Mouse (Mus musculus): ENCODE results near the gene Aprt. TPM values are rescaled to one million over a fixed set of nuclear protein-coding genes. Genes with fewer than 3 reads are reported as not detected.
A peak's percentile ranks its signal among the peaks of the same experiment; 100 is the strongest.

Gene Aprt
- polyA plus RNA-seq, 1 experiment from 2014 or later = 235 TPM

- Histone ChIP-seq H3K9me3 (ENCODE audit: control insufficient read depth, low read length) (no peaks in the 10 kb centered on the region), H3K4me3 (ENCODE audit: low read depth, low read length) (no peak overlapping the region), H3K27me3 (ENCODE audit: control insufficient read depth, insufficient read depth, low read length) (no peaks in the 10 kb centered on the region), H3K9ac (ENCODE audit: low read length) (no peak overlapping the region), H3K4me2 (ENCODE audit: low read depth, low read length, severe bottlenecking) (no peak overlapping the region), H3K4me1 (replicated peaks; ENCODE audit: control insufficient read depth, insufficient read depth, low read length) (peaks cover 12% of the 10 kb centered on the region; the same call in 1 of the 2 replicates), H3K27ac (ENCODE audit: low read depth, low read length) (no peak overlapping the region), H3K36me3 (ENCODE audit: control insufficient read depth, insufficient read depth, low read length) (no peaks in the 10 kb centered on the region)
- no peak for ATAC-seq (replicated peaks; ENCODE audit: low FRiP score)
- 89% methylated on average over 25 of the region's 25 CpGs for WGBS
- DNase-seq (ENCODE audit: low spot score) = no peak
These were observed 12.1 kb downstream of the Aprt start for GRCm38 (mm10) chr8:122564363-122565352.

- Histone ChIP-seq H3K9me3 (ENCODE audit: control insufficient read depth, low read length) (no peaks in the 10 kb centered on the region), H3K27ac (ENCODE audit: low read depth, low read length) (no peak overlapping the region), H3K36me3 (ENCODE audit: control insufficient read depth, insufficient read depth, low read length) (no peaks in the 10 kb centered on the region), H3K4me2 (ENCODE audit: low read depth, low read length, severe bottlenecking) (no peak overlapping the region), H3K4me1 (replicated peaks; ENCODE audit: control insufficient read depth, insufficient read depth, low read length) (no peaks in the 10 kb centered on the region), H3K9ac (ENCODE audit: low read length) (no peak overlapping the region), H3K27me3 (ENCODE audit: control insufficient read depth, insufficient read depth, low read length) (no peaks in the 10 kb centered on the region), H3K4me3 (ENCODE audit: low read depth, low read length) (no peak overlapping the region)
- ATAC-seq (replicated peaks; ENCODE audit: low FRiP score) = no peak
- WGBS = 84% methylated on average over 5 of the region's 5 CpGs
- no peak for DNase-seq (ENCODE audit: low spot score)
These were observed 15.5 kb downstream of the Aprt start for GRCm38 (mm10) chr8:122561199-122561598.

- Histone ChIP-seq H3K36me3 (ENCODE audit: control insufficient read depth, insufficient read depth, low read length) (no peaks in the 10 kb centered on the region), H3K9me3 (ENCODE audit: control insufficient read depth, low read length) (no peaks in the 10 kb centered on the region), H3K27me3 (ENCODE audit: control insufficient read depth, insufficient read depth, low read length) (no peaks in the 10 kb centered on the region), H3K27ac (ENCODE audit: low read depth, low read length) (no peak overlapping the region), H3K9ac (ENCODE audit: low read length) (no peak overlapping the region), H3K4me2 (ENCODE audit: low read depth, low read length, severe bottlenecking) (no peak overlapping the region), H3K4me1 (replicated peaks; ENCODE audit: control insufficient read depth, insufficient read depth, low read length) (no peaks in the 10 kb centered on the region), H3K4me3 (ENCODE audit: low read depth, low read length) (no peak overlapping the region)
- 18% methylated on average over 12 of the region's 12 CpGs for WGBS
- ATAC-seq (replicated peaks; ENCODE audit: low FRiP score) = no peak
- DNase-seq (ENCODE audit: low spot score) = no peak
These were observed 17.9 kb downstream of the Aprt start for GRCm38 (mm10) chr8:122558671-122559349.

GRCm38 (mm10) chr8:122557248-122558038 lies 19.3 kb downstream of the Aprt start:
- no peaks in the 10 kb centered on the region for H3K4me1 ChIP-seq (replicated peaks; ENCODE audit: control insufficient read depth, insufficient read depth, low read length)
- WGBS = 47% methylated on average over 10 of the region's 10 CpGs
- no peak overlapping the region for H3K9ac ChIP-seq (ENCODE audit: low read length)
- H3K36me3 ChIP-seq (ENCODE audit: control insufficient read depth, insufficient read depth, low read length) = no peaks in the 10 kb centered on the region
- H3K27ac ChIP-seq (ENCODE audit: low read depth, low read length) = no peak overlapping the region
- no peaks in the 10 kb centered on the region for H3K9me3 ChIP-seq (ENCODE audit: control insufficient read depth, low read length)
- ATAC-seq (replicated peaks; ENCODE audit: low FRiP score) (no peak), DNase-seq (ENCODE audit: low spot score) (no peak)
- H3K4me3 ChIP-seq (ENCODE audit: low read depth, low read length) = no peak overlapping the region
- no peak overlapping the region for H3K4me2 ChIP-seq (ENCODE audit: low read depth, low read length, severe bottlenecking)
- no peaks in the 10 kb centered on the region for H3K27me3 ChIP-seq (ENCODE audit: control insufficient read depth, insufficient read depth, low read length)

- H3K27ac ChIP-seq (ENCODE audit: low read depth, low read length) = no peak overlapping the region
These were observed 20.4 kb downstream of the Aprt start for GRCm38 (mm10) chr8:122556030-122557009.

GRCm38 (mm10) chr8:122554786-122555185 lies 21.9 kb downstream of the Aprt start:
- 87% methylated on average over 6 of the region's 6 CpGs for WGBS
- Histone ChIP-seq H3K4me1 (replicated peaks; ENCODE audit: control insufficient read depth, insufficient read depth, low read length) (peaks cover 4% of the 10 kb centered on the region; the same call in 1 of the 2 replicates), H3K36me3 (ENCODE audit: control insufficient read depth, insufficient read depth, low read length) (no peaks in the 10 kb centered on the region), H3K9ac (ENCODE audit: low read length) (no peak overlapping the region), H3K4me2 (ENCODE audit: low read depth, low read length, severe bottlenecking) (no peak overlapping the region), H3K27me3 (ENCODE audit: control insufficient read depth, insufficient read depth, low read length) (peaks cover 20% of the 10 kb centered on the region), H3K27ac (ENCODE audit: low read depth, low read length) (no peak overlapping the region), H3K4me3 (ENCODE audit: low read depth, low read length) (no peak overlapping the region), H3K9me3 (ENCODE audit: control insufficient read depth, low read length) (no peaks in the 10 kb centered on the region)
- ATAC-seq (replicated peaks; ENCODE audit: low FRiP score) (no peak), DNase-seq (ENCODE audit: low spot score) (no peak)

More at GRCm38 (mm10) chr8:122556030-122557009, 20.4 kb downstream of the Aprt start:
- DNase-seq (ENCODE audit: low spot score) = no peak
- Histone ChIP-seq H3K27me3 (ENCODE audit: control insufficient read depth, insufficient read depth, low read length) (peaks cover 6% of the 10 kb centered on the region), H3K4me2 (ENCODE audit: low read depth, low read length, severe bottlenecking) (no peak overlapping the region), H3K36me3 (ENCODE audit: control insufficient read depth, insufficient read depth, low read length) (no peaks in the 10 kb centered on the region), H3K9ac (ENCODE audit: low read length) (no peak overlapping the region), H3K9me3 (ENCODE audit: control insufficient read depth, low read length) (no peaks in the 10 kb centered on the region), H3K4me1 (replicated peaks; ENCODE audit: control insufficient read depth, insufficient read depth, low read length) (no peaks in the 10 kb centered on the region; the same call in 1 of the 2 replicates), H3K4me3 (ENCODE audit: low read depth, low read length) (no peak overlapping the region)
- ATAC-seq (replicated peaks; ENCODE audit: low FRiP score) = no peak
- WGBS = 68% methylated on average over 12 of the region's 12 CpGs

- Histone ChIP-seq H3K4me1 (replicated peaks; ENCODE audit: control insufficient read depth, insufficient read depth, low read length) (peaks cover 4% of the 10 kb centered on the region; the same call in 1 of the 2 replicates), H3K27ac (ENCODE audit: low read depth, low read length) (no peak within 1 kb of the TSS), H3K9me3 (ENCODE audit: control insufficient read depth, low read length) (no peaks in the 10 kb centered on the region), H3K4me3 (ENCODE audit: low read depth, low read length) (peak within 1 kb of the TSS; percentile 41), H3K36me3 (ENCODE audit: control insufficient read depth, insufficient read depth, low read length) (no peaks in the 10 kb centered on the region), H3K4me2 (ENCODE audit: low read depth, low read length, severe bottlenecking) (peak within 1 kb of the TSS; percentile 75), H3K9ac (ENCODE audit: low read length) (peak within 1 kb of the TSS; percentile 67), H3K27me3 (ENCODE audit: control insufficient read depth, insufficient read depth, low read length) (peaks cover 22% of the 10 kb centered on the region)
- ATAC-seq (replicated peaks; ENCODE audit: low FRiP score) (peak; percentile 63), DNase-seq (ENCODE audit: low spot score) (peak; percentile 88)
- 10% methylated on average over 55 of the region's 56 CpGs for WGBS
These were observed 25.3 kb downstream of the Aprt start, which contains the start of gene Piezo1 for GRCm38 (mm10) chr8:122551265-122552051. TSS of gene Piezo1 (minus strand) at chr8:122551329.
